Mouse (Mus musculus) CD4-positive, CD25-positive, alpha-beta regulatory T cell, adult 4 months (primary cell): ENCODE measurements around the gene Cdh12. TPM values are rescaled to one million over a fixed set of nuclear protein-coding genes. Genes with fewer than 3 reads are reported as not detected.
"Not testable (repeated sequence)": the region's sequence is repeated elsewhere in the genome, so short reads cannot be mapped to it uniquely, and the experiment has no call there.

Experiments
- ATAC-seq: one replicate; pipeline ENCODE4 v1.8.0; 2017
- polyA plus RNA-seq, 2 experiments: library from polyadenylated mRNA; unstranded; fragments of 100-300 nt; shearing (Covaris generic); gene quantifications; one replicate each; pipeline ENCODE4 v1.2.1; 2017

The Cdh12 gene
- polyA plus RNA-seq: not detected

GRCm38 (mm10) chr15:20448861-20449663, at the start of gene Cdh12:
Gene Cdh12 (plus strand): TSS chr15:20449265.
- no peak for ATAC-seq

- no peak for ATAC-seq
These were observed 45.5 kb upstream of the Cdh12 start for GRCm38 (mm10) chr15:20403596-20403995.

- no peak for ATAC-seq
These were observed 35.7 kb upstream of the Cdh12 start for GRCm38 (mm10) chr15:20413397-20413796.

- ATAC-seq: no peak
These were observed 12.7 kb upstream of the Cdh12 start for GRCm38 (mm10) chr15:20436356-20436755.

GRCm38 (mm10) chr15:20450558-20450957, 1.5 kb downstream of the Cdh12 start:
- ATAC-seq: no peak

GRCm38 (mm10) chr15:20458508-20458907, 9.4 kb downstream of the Cdh12 start:
- no peak for ATAC-seq

GRCm38 (mm10) chr15:20462500-20462899, 13.4 kb downstream of the Cdh12 start:
- ATAC-seq: no peak

GRCm38 (mm10) chr15:20463601-20464000, 14.5 kb downstream of the Cdh12 start:
- no peak for ATAC-seq

GRCm38 (mm10) chr15:20550979-20551378, 101.9 kb downstream of the Cdh12 start:
- no peak for ATAC-seq

- ATAC-seq: no peak
These were observed 121.9 kb downstream of the Cdh12 start for GRCm38 (mm10) chr15:20571012-20571411.

GRCm38 (mm10) chr15:20582567-20583075, 133.6 kb downstream of the Cdh12 start:
- no peak for ATAC-seq

GRCm38 (mm10) chr15:20591599-20591998, 142.5 kb downstream of the Cdh12 start:
- ATAC-seq: no peak

- not testable (repeated sequence) for ATAC-seq
These were observed 156.7 kb downstream of the Cdh12 start for GRCm38 (mm10) chr15:20605751-20606150.

- no peak for ATAC-seq
These were observed 185.5 kb downstream of the Cdh12 start for GRCm38 (mm10) chr15:20634593-20634992.

- no peak for ATAC-seq
These were observed 190.1 kb downstream of the Cdh12 start for GRCm38 (mm10) chr15:20639155-20639554.

- no peak for ATAC-seq
These were observed 193.9 kb downstream of the Cdh12 start for GRCm38 (mm10) chr15:20642905-20643414.

GRCm38 (mm10) chr15:20660221-20660620, 211.2 kb downstream of the Cdh12 start:
- no peak for ATAC-seq

- no peak for ATAC-seq
These were observed 217.6 kb downstream of the Cdh12 start, which contains the start of gene Acot10 for GRCm38 (mm10) chr15:20666650-20667049. Gene Acot10 (minus strand): TSS chr15:20666750.

- no peak for ATAC-seq
These were observed 218.3 kb downstream of the Cdh12 start for GRCm38 (mm10) chr15:20667350-20667749.

- ATAC-seq: no peak
These were observed 218.9 kb downstream of the Cdh12 start for GRCm38 (mm10) chr15:20667989-20668388.

- not testable (repeated sequence) for ATAC-seq
These were observed 220.4 kb downstream of the Cdh12 start for GRCm38 (mm10) chr15:20669507-20669906.

- ATAC-seq: no peak
These were observed 233.7 kb downstream of the Cdh12 start for GRCm38 (mm10) chr15:20682719-20683118.

- no peak for ATAC-seq
These were observed 235.1 kb downstream of the Cdh12 start for GRCm38 (mm10) chr15:20684200-20684599.

GRCm38 (mm10) chr15:20696229-20696628, 247.2 kb downstream of the Cdh12 start:
- ATAC-seq: no peak
